ENCODE assay signal across 7 mouse cellular contexts in the genomic region with DNA sequence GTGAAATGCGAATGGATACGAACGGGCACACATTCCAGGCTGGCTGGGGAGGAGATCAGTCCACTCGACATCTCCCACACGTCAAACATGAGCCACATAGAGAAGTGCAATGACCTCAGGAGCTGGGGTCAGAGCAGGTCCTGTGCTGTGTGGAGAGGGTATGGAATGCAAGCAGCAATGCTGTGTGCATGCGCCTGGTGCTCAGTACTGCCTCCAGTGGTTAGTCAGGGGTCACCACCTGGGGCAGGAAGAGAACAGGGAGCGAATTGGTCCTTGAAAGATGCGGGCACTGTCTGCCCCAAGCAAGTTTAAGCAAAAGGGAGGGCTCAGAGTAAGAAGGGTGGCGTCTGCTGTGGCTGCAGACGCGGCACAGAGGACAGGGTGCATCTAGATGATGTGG. TPM values are rescaled to one million over a fixed set of nuclear protein-coding genes. Genes with fewer than 3 reads are reported as not detected.
A peak's percentile ranks its signal among the peaks of the same experiment; 100 is the strongest.
DNase-seq lines count a peak whose midpoint lies in the region; ATAC-seq lines count a peak whose summit lies in the region.

No protein-coding gene starts in this region.

- no peaks in the 10 kb centered on the region for H3K4me1 ChIP-seq in embryonic facial prominence, embryonic 14.5 days (ENCODE audit: control insufficient read depth, insufficient read depth, low read length)
- H3K4me1 ChIP-seq in kidney, embryonic 14.5 days (ENCODE audit: control insufficient read depth, insufficient read depth, low read length): peaks cover 4% of the 10 kb centered on the region; the same call in 1 of the 2 replicates

- WGBS in embryonic facial prominence, embryonic 14.5 days: 62% methylated on average over 11 of the region's 11 CpGs
- WGBS in kidney, embryonic 14.5 days: 50% methylated on average over 11 of the region's 11 CpGs

- no peak overlapping the region for H3K9ac ChIP-seq in embryonic facial prominence, embryonic 14.5 days (ENCODE audit: low read depth, low read length)
- no peak overlapping the region for H3K9ac ChIP-seq in kidney, embryonic 14.5 days (ENCODE audit: low read depth, low read length)

- no peaks in the 10 kb centered on the region for H3K9me3 ChIP-seq in embryonic facial prominence, embryonic 14.5 days (ENCODE audit: control insufficient read depth, low read length)
- H3K9me3 ChIP-seq in kidney, embryonic 14.5 days (ENCODE audit: control insufficient read depth, low read length): no peaks in the 10 kb centered on the region

- no peak overlapping the region for H3K27ac ChIP-seq in embryonic facial prominence, embryonic 14.5 days (replicated peaks; ENCODE audit: low read depth, low read length)
- no peak overlapping the region for H3K27ac ChIP-seq in kidney, embryonic 14.5 days (ENCODE audit: low read depth, low read length)

- peak; percentile 46 for DNase-seq in ovary, postnatal 36 days (ENCODE audit: low spot score)
- DNase-seq in ovary, postnatal 14 days (ENCODE audit: low spot score): no peak
- DNase-seq in T-cell, adult 2 months (ENCODE audit: low spot score): peak; percentile 24
- DNase-seq in embryonic facial prominence, embryonic 14.5 days (ENCODE audit: low spot score): no peak
- DNase-seq in thymus, postnatal 4 days: peak; percentile 70

- peak; percentile 62; the same call in 1 of the 2 replicates for ATAC-seq in embryonic facial prominence, embryonic 14.5 days (ENCODE audit: low read depth)
- ATAC-seq in kidney, embryonic 14.5 days (ENCODE audit: low FRiP score, low TSS enrichment): 0 out of 2 replicates have a peak, but pooled peaks have one; percentile 59
- peak; percentile 75 for ATAC-seq in megakaryocyte progenitor cell, adult 5-6 weeks (replicated peaks; ENCODE audit: poor library complexity)

- no peak overlapping the region for H3K4me3 ChIP-seq in embryonic facial prominence, embryonic 14.5 days (ENCODE audit: low read depth, low read length)
- no peak overlapping the region for H3K4me3 ChIP-seq in kidney, embryonic 14.5 days (ENCODE audit: low read length)

- H3K36me3 ChIP-seq in embryonic facial prominence, embryonic 14.5 days (ENCODE audit: control insufficient read depth, insufficient read depth, low read length): peaks cover 62% of the 10 kb centered on the region
- H3K36me3 ChIP-seq in kidney, embryonic 14.5 days (ENCODE audit: control insufficient read depth, insufficient read depth, low read length): peaks cover 28% of the 10 kb centered on the region

- H3K27me3 ChIP-seq in embryonic facial prominence, embryonic 14.5 days (replicated peaks; ENCODE audit: control insufficient read depth, insufficient read depth, low read length): no peaks in the 10 kb centered on the region
- H3K27me3 ChIP-seq in kidney, embryonic 14.5 days (ENCODE audit: control insufficient read depth, insufficient read depth, low read length): no peaks in the 10 kb centered on the region

- H3K4me2 ChIP-seq in embryonic facial prominence, embryonic 14.5 days (ENCODE audit: low read depth, low read length): no peak overlapping the region
- no peak overlapping the region for H3K4me2 ChIP-seq in kidney, embryonic 14.5 days (replicated peaks; ENCODE audit: low read depth, low read length)

RNA-seq across cellular contexts. Expression of a gene that starts 7.0 kb away (rescaled TPM):
- polyA plus RNA-seq in embryonic facial prominence, embryonic 14.5 days (2014; fragmentation: Nextera tagmentation; extraction: Ambion mirVana): 40.6 and 42.6 TPM in 2 replicates
- 40.4 and 49.8 TPM in 2 replicates for polyA plus RNA-seq in kidney, embryonic 14.5 days (2014; fragmentation: Nextera tagmentation; extraction: Ambion mirVana)
- total RNA-seq in megakaryocyte progenitor cell, adult 5-6 weeks (2015): 56.7 and 58.5 TPM in 2 replicates
- 22.7 and 32.8 TPM in 2 replicates for total RNA-seq in megakaryocyte progenitor cell, adult 5-6 weeks (2017)

RNA-seq across cellular contexts. Expression of a gene that starts 7.5 kb away (rescaled TPM):
- 64.2 and 64.4 TPM in 2 replicates for polyA plus RNA-seq in embryonic facial prominence, embryonic 14.5 days (2014; fragmentation: Nextera tagmentation; extraction: Ambion mirVana)
- polyA plus RNA-seq in kidney, embryonic 14.5 days (2014; fragmentation: Nextera tagmentation; extraction: Ambion mirVana): 53.6 and 64.3 TPM in 2 replicates
- total RNA-seq in megakaryocyte progenitor cell, adult 5-6 weeks (2015): 4.4 and 6.7 TPM in 2 replicates
- total RNA-seq in megakaryocyte progenitor cell, adult 5-6 weeks (2017): 4.0 and 6.3 TPM in 2 replicates

RNA-seq across cellular contexts. Expression of a gene that starts 18.5 kb away (rescaled TPM):
- 1.4 and 2.0 TPM in 2 replicates for polyA plus RNA-seq in embryonic facial prominence, embryonic 14.5 days (2014; fragmentation: Nextera tagmentation; extraction: Ambion mirVana)
- 0.66 and 0.81 TPM in 2 replicates for polyA plus RNA-seq in kidney, embryonic 14.5 days (2014; fragmentation: Nextera tagmentation; extraction: Ambion mirVana)
- total RNA-seq in megakaryocyte progenitor cell, adult 5-6 weeks (2015): 0.07 TPM in 1 of 2 replicates, not detected in the other
- 0.14 and 0.17 TPM in 2 replicates for total RNA-seq in megakaryocyte progenitor cell, adult 5-6 weeks (2017)

RNA-seq across cellular contexts. Expression of a gene that starts 37.2 kb away (rescaled TPM):
- 0.29 and 0.58 TPM in 2 replicates for polyA plus RNA-seq in embryonic facial prominence, embryonic 14.5 days (2014; fragmentation: Nextera tagmentation; extraction: Ambion mirVana)
- 0.10 and 0.23 TPM in 2 replicates for polyA plus RNA-seq in kidney, embryonic 14.5 days (2014; fragmentation: Nextera tagmentation; extraction: Ambion mirVana)
- not detected in 2 replicates for total RNA-seq in megakaryocyte progenitor cell, adult 5-6 weeks (2015)
- total RNA-seq in megakaryocyte progenitor cell, adult 5-6 weeks (2017): not detected in 2 replicates

RNA-seq across cellular contexts. Expression of a gene that starts 41.6 kb away (rescaled TPM):
- 9.9 and 11.5 TPM in 2 replicates for polyA plus RNA-seq in embryonic facial prominence, embryonic 14.5 days (2014; fragmentation: Nextera tagmentation; extraction: Ambion mirVana)
- polyA plus RNA-seq in kidney, embryonic 14.5 days (2014; fragmentation: Nextera tagmentation; extraction: Ambion mirVana): 13.7 and 17.5 TPM in 2 replicates
- total RNA-seq in megakaryocyte progenitor cell, adult 5-6 weeks (2015): 30.0 and 43.0 TPM in 2 replicates
- total RNA-seq in megakaryocyte progenitor cell, adult 5-6 weeks (2017): 27.8 and 35.8 TPM in 2 replicates

Comparison
In these comparisons a context has a peak if more than half of its experiments do, and no peak if none do; other contexts are left out.
1. DNase-seq: peak in ovary, postnatal 36 days (single experiment), T-cell, adult 2 months (single experiment) and thymus, postnatal 4 days (single experiment); none in ovary, postnatal 14 days (single experiment) and embryonic facial prominence, embryonic 14.5 days (single experiment).
2. Peak in every context shown above with its lines, with median percentiles within 50 percentile points of each other: ATAC-seq.